Mouse (Mus musculus) neural tube, embryonic 10.5 days (tissue): Measurements from ENCODE around the gene Disc1.

Experiments
- DNase-seq: peaks from one replicate; pipeline ENCODE4 v3.0.0-alpha.2; 2017; ENCODE audit warnings: low spot score; ENCODE audit errors: extremely low spot score

Disc1 gene

DNA sequence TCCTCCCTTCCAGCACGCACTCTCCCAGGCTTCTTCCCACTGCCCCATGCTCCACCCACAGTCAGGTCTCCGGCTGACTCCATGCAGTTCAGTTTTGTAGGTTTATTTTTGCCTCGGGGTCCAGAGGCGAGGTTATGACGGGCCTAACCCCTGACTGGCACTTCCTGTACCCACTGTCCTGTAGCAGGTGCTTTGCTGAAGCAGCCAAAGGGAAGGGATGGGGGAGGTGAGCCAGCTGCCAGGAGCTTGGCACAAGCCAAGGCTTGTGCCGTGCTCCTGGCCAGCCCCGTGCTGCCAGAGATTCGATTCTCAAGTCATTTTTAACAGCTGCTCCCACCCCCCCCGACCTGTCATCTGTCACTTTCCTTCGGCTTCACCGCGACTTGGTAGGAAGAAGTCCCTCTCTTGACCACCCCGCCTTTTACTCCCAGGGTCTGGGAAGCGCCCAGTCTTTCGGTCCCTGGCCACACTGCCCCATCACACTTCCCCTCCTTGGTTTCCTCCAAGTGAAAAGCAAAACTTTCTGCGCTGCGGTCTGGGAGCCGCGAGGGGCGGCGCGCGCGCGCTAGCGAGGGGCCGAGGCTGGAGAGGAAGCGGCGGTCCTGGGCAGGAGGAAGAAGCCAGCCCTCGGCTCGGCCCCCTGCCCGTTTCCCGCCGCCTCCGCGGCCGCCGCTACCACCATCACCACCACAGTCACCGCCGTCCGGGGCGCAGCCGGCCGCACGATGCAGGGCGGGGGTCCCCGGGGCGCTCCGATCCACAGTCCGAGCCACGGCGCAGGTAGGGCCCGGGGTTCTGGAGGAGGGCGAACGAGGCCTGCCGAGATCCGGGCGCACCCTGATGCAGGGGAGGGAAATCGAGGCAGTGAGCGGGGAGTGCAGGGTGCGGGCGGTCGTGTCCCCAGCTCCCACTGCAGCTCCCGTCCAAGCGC is at the start of gene Disc1:
Gene Disc1 (plus strand): TSS at position 691 of the 931 bp plus-strand sequence.
- peak; percentile 64 for DNase-seq

DNA sequence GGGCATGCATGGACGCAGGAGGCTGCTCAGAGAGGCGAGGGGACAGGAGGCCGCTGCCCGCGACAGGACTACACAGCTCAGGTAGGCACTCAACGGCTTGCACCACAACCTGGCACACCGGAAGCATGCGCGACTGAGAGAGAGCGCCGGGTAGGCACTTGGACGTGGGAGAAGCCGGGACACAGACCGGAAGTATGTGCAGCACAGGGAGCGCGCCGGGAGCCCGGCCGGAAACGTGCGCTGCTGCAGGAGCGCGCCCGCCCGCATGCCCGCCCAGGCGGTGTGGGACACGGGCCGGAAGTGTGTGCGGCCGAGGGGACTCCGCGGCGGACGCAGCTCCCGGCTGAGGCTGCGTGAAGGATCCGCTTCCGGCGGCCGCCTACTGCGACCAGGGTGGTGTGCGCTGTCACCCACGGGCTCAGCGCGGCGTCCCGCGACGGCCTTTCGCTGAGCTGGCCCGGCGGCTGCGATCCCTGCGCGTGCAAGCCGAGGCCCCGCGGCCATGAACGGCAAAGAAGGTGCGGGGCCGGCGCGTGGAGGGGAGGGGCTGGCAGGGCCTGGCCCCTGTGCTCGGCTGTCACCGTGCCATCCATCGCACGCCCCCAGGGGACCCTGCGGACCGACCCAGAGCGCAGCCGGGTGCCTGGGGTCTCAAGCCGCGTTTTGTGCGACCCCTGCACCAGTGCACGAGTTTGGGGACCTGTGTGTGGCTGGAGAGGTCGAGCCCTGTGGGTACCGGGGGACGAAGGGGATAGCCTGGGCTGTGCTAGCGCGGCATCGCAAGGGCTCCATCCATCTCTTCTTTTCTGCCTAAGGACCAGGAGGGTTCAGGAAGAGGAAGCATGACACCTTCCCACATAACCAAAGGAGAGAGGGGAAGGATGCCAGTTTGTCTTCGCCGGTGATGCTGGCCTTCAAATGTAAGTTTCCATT is 41.0 kb upstream of the Disc1 start, which contains the start of gene Tsnax:
Gene Tsnax (plus strand): TSS at position 303 of the 933 bp plus-strand sequence.
- peak; percentile 92 for DNase-seq

DNA sequence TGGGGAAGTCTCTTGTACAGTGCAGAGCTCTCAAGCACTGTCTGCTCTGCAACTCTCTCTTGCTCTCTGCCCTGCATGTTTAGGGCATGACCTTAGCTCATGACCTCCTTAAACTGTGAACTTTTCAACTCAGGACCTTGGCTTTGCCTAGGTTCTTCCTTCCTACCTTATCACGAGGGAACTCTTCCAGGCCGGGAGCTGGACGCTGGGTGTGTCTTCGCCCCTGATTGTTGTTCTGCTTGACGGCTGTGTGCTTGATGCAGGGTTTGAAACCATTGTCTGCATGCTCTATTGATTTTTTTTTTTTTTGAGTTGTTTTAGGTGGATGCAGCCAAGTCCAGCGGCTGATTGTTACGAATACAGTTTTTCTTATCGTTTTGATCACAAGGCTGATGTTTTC is 29.9 kb upstream of the Disc1 start:
- DNase-seq = no peak

DNA sequence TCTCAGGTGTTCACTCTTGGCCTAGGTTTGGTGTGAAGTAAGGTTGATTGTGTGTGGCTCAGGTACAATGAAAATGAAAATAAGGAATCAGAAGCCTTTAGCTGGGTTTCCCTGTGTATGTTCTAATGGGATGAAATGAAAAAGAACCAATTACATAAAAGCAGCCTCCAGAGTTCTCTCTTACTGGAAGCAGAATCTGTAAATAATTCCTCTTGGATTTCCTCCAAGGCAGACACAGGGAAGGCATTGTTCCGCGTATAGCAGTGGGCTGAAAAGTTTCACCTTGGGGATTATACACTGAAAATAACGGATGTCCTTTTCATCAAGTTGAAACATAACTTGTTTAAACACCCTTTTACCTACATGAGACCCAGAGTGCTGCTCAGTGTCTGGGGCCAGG is 26.8 kb upstream of the Disc1 start:
- no peak for DNase-seq

- no peak for DNase-seq
Observed at GRCm38 (mm10) chr8:125028841-125029240, 25.2 kb upstream of the Disc1 start.

GRCm38 (mm10) chr8:125031276-125031675 is 22.7 kb upstream of the Disc1 start:
- DNase-seq = no peak

DNA sequence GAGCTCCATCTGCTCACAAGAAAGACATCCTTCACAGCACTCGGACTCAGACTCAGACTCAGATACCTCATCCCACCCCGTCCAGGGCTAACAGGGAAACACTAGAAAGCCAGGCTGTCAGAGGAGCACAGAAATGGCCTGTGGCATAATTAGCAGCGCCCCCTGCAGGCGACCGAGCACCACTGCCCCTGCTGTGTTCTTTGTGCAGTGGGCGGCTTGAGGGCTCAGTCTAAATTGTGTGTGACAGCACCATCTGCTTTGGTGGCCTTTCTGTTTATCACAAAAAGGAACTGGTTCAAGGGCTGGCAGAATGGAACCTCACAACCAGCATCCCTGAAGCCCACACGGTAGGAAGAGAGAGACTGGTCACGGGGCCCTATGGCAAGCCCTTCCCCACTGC is 19.3 kb upstream of the Disc1 start:
- DNase-seq = peak; percentile 62

GRCm38 (mm10) chr8:125037081-125037480 is 16.9 kb upstream of the Disc1 start:
- no peak for DNase-seq

GRCm38 (mm10) chr8:125038731-125039130 is 15.3 kb upstream of the Disc1 start:
- DNase-seq = no peak

GRCm38 (mm10) chr8:125040587-125041375 is 13.2 kb upstream of the Disc1 start:
- DNase-seq = no peak

DNA sequence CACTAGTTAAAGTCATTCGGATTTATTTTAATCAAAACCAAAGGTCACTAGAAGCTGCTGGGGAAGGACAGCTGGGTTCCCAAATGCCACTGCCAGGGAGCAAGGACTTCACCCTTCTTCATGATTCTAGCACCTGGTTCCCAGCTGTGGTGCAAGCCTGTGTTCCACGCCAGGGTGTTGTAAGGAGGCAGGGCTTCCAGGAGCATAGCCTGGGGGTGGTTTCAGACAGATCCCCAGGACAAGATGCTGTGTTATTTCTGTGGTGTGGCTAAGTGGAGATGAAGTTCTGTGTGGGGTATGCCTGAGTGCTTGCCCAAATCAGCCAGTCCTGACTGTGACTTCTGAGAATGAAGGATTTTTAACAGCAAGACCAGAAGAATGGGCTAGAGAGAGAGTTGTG is 12.5 kb upstream of the Disc1 start:
- no peak for DNase-seq

DNA sequence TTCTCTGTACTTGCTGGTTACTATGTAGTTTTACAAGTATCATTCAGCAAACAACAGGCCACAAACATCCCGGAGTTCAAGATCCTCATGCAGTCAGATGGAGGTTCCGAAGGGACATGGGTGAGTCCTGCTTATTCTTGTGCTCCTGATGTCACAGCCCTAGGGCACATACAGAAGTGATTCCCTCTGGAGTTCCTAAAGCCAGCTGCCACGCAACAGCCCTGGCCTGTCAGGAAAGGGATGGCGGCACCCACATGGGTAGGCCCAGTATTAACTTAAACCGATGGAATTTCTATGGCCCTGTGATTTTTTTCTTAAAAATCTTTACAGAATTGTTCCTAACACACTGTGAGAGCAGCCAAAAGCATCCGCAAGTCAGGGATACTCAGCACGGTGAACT is 10.6 kb upstream of the Disc1 start:
- peak; percentile 22 for DNase-seq

DNA sequence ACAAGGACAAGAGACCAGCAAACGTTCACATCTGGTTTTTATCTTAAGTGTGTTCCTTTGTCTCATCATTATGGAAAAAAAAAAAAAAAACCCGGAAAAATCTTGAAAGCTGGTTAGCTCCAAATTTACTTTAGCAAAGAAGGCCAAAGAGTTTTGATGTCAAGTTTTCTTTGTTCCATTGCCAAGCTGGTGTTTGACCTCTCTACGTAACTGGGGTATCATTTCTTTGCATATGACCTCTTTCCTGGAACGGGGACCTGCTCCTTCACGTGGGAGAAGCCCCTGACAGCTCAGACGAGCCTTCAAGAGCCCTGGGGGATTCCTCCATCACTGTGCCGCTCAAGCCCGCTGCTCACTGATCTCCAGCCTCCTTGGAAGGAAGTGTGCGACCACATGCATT is 10.1 kb upstream of the Disc1 start:
- DNase-seq = no peak

DNA sequence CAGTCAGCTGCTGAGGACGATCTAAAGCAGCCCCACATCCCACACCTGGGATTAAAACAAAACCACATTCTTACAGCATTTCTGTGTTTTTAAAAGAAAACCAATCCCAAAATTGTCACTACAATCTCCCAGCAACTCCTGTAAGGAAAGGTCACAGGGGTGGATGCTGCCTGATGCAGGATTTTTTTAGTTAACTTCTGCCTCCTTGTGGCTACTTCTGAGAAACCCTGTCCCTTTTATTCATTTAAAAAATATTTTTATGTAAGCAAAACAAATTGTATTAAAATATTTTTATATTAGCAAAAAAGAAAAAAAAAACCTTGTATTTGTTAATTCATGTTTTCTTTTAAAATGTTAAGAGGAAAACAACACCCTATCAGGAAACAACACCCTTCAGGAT is 8.2 kb upstream of the Disc1 start:
- DNase-seq = no peak

- no peak for DNase-seq
Observed at GRCm38 (mm10) chr8:125049051-125049750, 4.8 kb upstream of the Disc1 start.

- DNase-seq = no peak
Observed at GRCm38 (mm10) chr8:125049826-125050225, 4.2 kb upstream of the Disc1 start.

DNA sequence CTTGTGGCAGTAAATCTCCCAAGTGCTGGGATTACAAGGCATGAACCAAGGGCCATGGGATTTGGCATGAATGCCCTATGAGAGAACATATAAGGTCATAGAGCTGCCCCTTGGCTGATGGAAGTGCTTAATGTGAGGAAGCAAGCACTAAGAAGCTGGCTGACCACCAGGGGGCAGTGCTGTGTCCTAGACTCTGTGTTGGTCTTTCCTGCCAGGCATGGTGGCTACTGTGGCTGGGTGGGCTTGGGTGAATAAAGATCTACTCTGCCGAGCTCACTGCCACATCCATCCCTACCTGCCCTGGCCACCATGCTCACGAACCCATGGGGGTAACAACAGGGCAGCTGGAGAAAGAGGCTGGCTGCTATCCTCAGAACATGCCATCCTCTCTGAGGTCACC is 2.0 kb upstream of the Disc1 start:
- peak; percentile 72 for DNase-seq

DNA sequence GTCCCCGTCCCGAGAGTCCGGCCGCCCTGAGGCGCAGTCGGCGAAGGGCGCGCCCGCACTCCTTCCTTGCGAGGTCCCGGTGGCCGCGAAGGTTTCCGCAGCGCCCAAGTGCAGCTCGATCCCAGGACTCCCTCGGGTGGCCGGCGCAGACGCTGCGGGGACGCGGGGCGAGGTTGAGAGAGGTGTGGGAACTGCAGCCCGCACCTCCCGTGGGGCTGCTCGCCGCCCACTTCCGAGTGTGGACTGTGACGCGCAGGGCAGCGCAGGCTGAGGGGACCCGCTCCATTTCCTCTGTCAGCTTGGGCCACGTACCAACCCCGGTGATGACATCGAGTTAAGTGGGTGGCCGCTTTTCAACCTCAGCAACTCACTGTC is 428 bp downstream of the Disc1 start:
- no peak for DNase-seq

GRCm38 (mm10) chr8:125060904-125061303 is 6.9 kb downstream of the Disc1 start:
- DNase-seq = no peak

- DNase-seq = no peak
Observed at GRCm38 (mm10) chr8:125065596-125065995, 11.6 kb downstream of the Disc1 start.
